Mouse (Mus musculus) stomach, postnatal 0 days (tissue): ENCODE data around the gene Tmem214.

Source experiments
- CTCF ChIP-seq: IDR thresholded peaks from 2 replicates; pipeline ENCODE4 v1.5.1; 2016; ENCODE audit warnings: antibody characterized with exemption, low read depth, mild to moderate bottlenecking, moderate library complexity
- EP300 ChIP-seq: optimal IDR thresholded peaks from 2 replicates; pipeline ENCODE3; 2016; ENCODE audit warnings: antibody characterized with exemption

- TF ChIP-seq CTCF, result no peak
- TF ChIP-seq EP300, result no peak
Observed at GRCm38 (mm10) chr5:30917891-30918670, 50.3 kb downstream of the Tmem214 start.
